Mouse (Mus musculus): ENCODE results near the gene Stat5b. TPM values are rescaled to one million over a fixed set of nuclear protein-coding genes. Genes with fewer than 3 reads are reported as not detected.

The Stat5b gene
- polyA plus RNA-seq, 1 experiment, result 14.5 TPM

GRCm38 (mm10) chr11:100879321-100880078 lies 29.0 kb upstream of the Stat5b start:
- Histone ChIP-seq H3K27ac (ENCODE audit: control insufficient read depth, insufficient read depth, low read depth, low read length, poor library complexity) (no peak overlapping the region), H3K4me1 (ENCODE audit: control insufficient read depth, insufficient read depth, low read length) (no peaks in the 10 kb centered on the region), H3K4me3 (replicated peaks; ENCODE audit: control insufficient read depth, low read depth, low read length) (no peak overlapping the region)
- TF ChIP-seq POLR2A (IDR thresholded peaks at IDR 0.05; ENCODE audit: borderline replicate concordance, control insufficient read depth, low read depth, low read length), result no peak
- no peak for TF ChIP-seq CTCF (IDR thresholded peaks at IDR 0.05; ENCODE audit: control insufficient read depth, insufficient read depth, low read length)
- 59% methylated on average over 15 of the region's 15 CpGs for WGBS

- no peak overlapping the region for H3K4me3 ChIP-seq (replicated peaks; ENCODE audit: control insufficient read depth, low read depth, low read length)
- TF ChIP-seq CTCF (IDR thresholded peaks at IDR 0.05; ENCODE audit: control insufficient read depth, insufficient read depth, low read length), result no peak
- TF ChIP-seq POLR2A (IDR thresholded peaks at IDR 0.05; ENCODE audit: borderline replicate concordance, control insufficient read depth, low read depth, low read length), result no peak
- no peaks in the 10 kb centered on the region for H3K4me1 ChIP-seq (ENCODE audit: control insufficient read depth, insufficient read depth, low read length)
- WGBS, result 85% methylated on average over 3 of the region's 3 CpGs
- H3K27ac ChIP-seq (ENCODE audit: control insufficient read depth, insufficient read depth, low read depth, low read length, poor library complexity), result no peak overlapping the region
Measured at GRCm38 (mm10) chr11:100875761-100876160, 25.2 kb upstream of the Stat5b start.

- no peak for TF ChIP-seq POLR2A (IDR thresholded peaks at IDR 0.05; ENCODE audit: borderline replicate concordance, control insufficient read depth, low read depth, low read length)
- TF ChIP-seq CTCF (IDR thresholded peaks at IDR 0.05; ENCODE audit: control insufficient read depth, insufficient read depth, low read length), result no peak
- WGBS, result 82% methylated on average over 8 of the region's 8 CpGs
- H3K27ac ChIP-seq (ENCODE audit: control insufficient read depth, insufficient read depth, low read depth, low read length, poor library complexity), result no peak overlapping the region
- H3K4me1 ChIP-seq (ENCODE audit: control insufficient read depth, insufficient read depth, low read length), result no peaks in the 10 kb centered on the region
- H3K4me3 ChIP-seq (replicated peaks; ENCODE audit: control insufficient read depth, low read depth, low read length), result no peak overlapping the region
Measured at GRCm38 (mm10) chr11:100870968-100871350, 20.4 kb upstream of the Stat5b start.

GRCm38 (mm10) chr11:100870256-100870967 lies 19.9 kb upstream of the Stat5b start:
- H3K27ac ChIP-seq (ENCODE audit: control insufficient read depth, insufficient read depth, low read depth, low read length, poor library complexity), result no peak overlapping the region
- 88% methylated on average over 10 of the region's 10 CpGs for WGBS
- no peaks in the 10 kb centered on the region for H3K4me1 ChIP-seq (ENCODE audit: control insufficient read depth, insufficient read depth, low read length)
- H3K4me3 ChIP-seq (replicated peaks; ENCODE audit: control insufficient read depth, low read depth, low read length), result no peak overlapping the region
- TF ChIP-seq POLR2A (IDR thresholded peaks at IDR 0.05; ENCODE audit: borderline replicate concordance, control insufficient read depth, low read depth, low read length) (no peak), CTCF (IDR thresholded peaks at IDR 0.05; ENCODE audit: control insufficient read depth, insufficient read depth, low read length) (no peak)

GRCm38 (mm10) chr11:100865618-100866017 lies 15.1 kb upstream of the Stat5b start:
- WGBS, result 46% methylated on average over 7 of the region's 7 CpGs
- no peak overlapping the region for H3K4me3 ChIP-seq (replicated peaks; ENCODE audit: control insufficient read depth, low read depth, low read length)

GRCm38 (mm10) chr11:100863141-100863540 lies 12.6 kb upstream of the Stat5b start:
- H3K27ac ChIP-seq (ENCODE audit: control insufficient read depth, insufficient read depth, low read depth, low read length, poor library complexity), result no peak overlapping the region
- WGBS, result 85% methylated on average over 10 of the region's 10 CpGs
- no peak overlapping the region for H3K4me3 ChIP-seq (replicated peaks; ENCODE audit: control insufficient read depth, low read depth, low read length)
- peaks cover 8% of the 10 kb centered on the region for H3K4me1 ChIP-seq (ENCODE audit: control insufficient read depth, insufficient read depth, low read length)
- no peak for TF ChIP-seq CTCF (IDR thresholded peaks at IDR 0.05; ENCODE audit: control insufficient read depth, insufficient read depth, low read length)
- TF ChIP-seq POLR2A (IDR thresholded peaks at IDR 0.05; ENCODE audit: borderline replicate concordance, control insufficient read depth, low read depth, low read length), result no peak

More at GRCm38 (mm10) chr11:100865618-100866017, 15.1 kb upstream of the Stat5b start:
- no peak for TF ChIP-seq CTCF (IDR thresholded peaks at IDR 0.05; ENCODE audit: control insufficient read depth, insufficient read depth, low read length)
- TF ChIP-seq POLR2A (IDR thresholded peaks at IDR 0.05; ENCODE audit: borderline replicate concordance, control insufficient read depth, low read depth, low read length), result no peak
- Histone ChIP-seq H3K4me1 (ENCODE audit: control insufficient read depth, insufficient read depth, low read length) (peaks cover 3% of the 10 kb centered on the region; the same call in 1 of the 2 replicates), H3K27ac (ENCODE audit: control insufficient read depth, insufficient read depth, low read depth, low read length, poor library complexity) (no peak overlapping the region)

GRCm38 (mm10) chr11:100861836-100862235 lies 11.3 kb upstream of the Stat5b start:
- H3K4me1 ChIP-seq (ENCODE audit: control insufficient read depth, insufficient read depth, low read length), result peaks cover 8% of the 10 kb centered on the region
- H3K4me3 ChIP-seq (replicated peaks; ENCODE audit: control insufficient read depth, low read depth, low read length), result no peak overlapping the region
- 52% methylated on average over 3 of the region's 3 CpGs for WGBS
- no peak overlapping the region for H3K27ac ChIP-seq (ENCODE audit: control insufficient read depth, insufficient read depth, low read depth, low read length, poor library complexity)
- TF ChIP-seq POLR2A (IDR thresholded peaks at IDR 0.05; ENCODE audit: borderline replicate concordance, control insufficient read depth, low read depth, low read length) (no peak), CTCF (IDR thresholded peaks at IDR 0.05; ENCODE audit: control insufficient read depth, insufficient read depth, low read length) (no peak)

GRCm38 (mm10) chr11:100861335-100861734 lies 10.8 kb upstream of the Stat5b start:
- WGBS, result 10% methylated on average over 7 of the region's 7 CpGs
- H3K4me1 ChIP-seq (ENCODE audit: control insufficient read depth, insufficient read depth, low read length), result peaks cover 8% of the 10 kb centered on the region
- 0 out of 2 replicates have a peak, but pooled peaks have one; percentile 4 for TF ChIP-seq CTCF (IDR thresholded peaks at IDR 0.05; ENCODE audit: control insufficient read depth, insufficient read depth, low read length)
- TF ChIP-seq POLR2A (IDR thresholded peaks at IDR 0.05; ENCODE audit: borderline replicate concordance, control insufficient read depth, low read depth, low read length), result no peak; the same call in 1 of the 2 replicates
- peak overlapping the region; percentile 9; the same call in 1 of the 2 replicates for H3K27ac ChIP-seq (ENCODE audit: control insufficient read depth, insufficient read depth, low read depth, low read length, poor library complexity)
- H3K4me3 ChIP-seq (replicated peaks; ENCODE audit: control insufficient read depth, low read depth, low read length), result peak overlapping the region; percentile 51
